Mouse (Mus musculus): Measurements from ENCODE around the gene Itgb4. TPM values are rescaled to one million over a fixed set of nuclear protein-coding genes. Genes with fewer than 3 reads are reported as not detected.

The Itgb4 gene
- polyA plus RNA-seq, 1 experiment from 2014 or later = 1.2 TPM

GRCm38 (mm10) chr11:116000607-116001006, 26.1 kb downstream of the Itgb4 start:
- Histone ChIP-seq H3K36me3 (no peaks in the 10 kb centered on the region), H3K9ac (no peak overlapping the region), H3K4me1 (replicated peaks) (peaks cover 14% of the 10 kb centered on the region), H3K27ac (no peak overlapping the region), H3K27me3 (peaks cover 7% of the 10 kb centered on the region; the same call in 1 of the 2 replicates), H3K4me3 (no peak overlapping the region), H3K9me3 (replicated peaks) (no peaks in the 10 kb centered on the region), H3K4me2 (no peak overlapping the region)
- WGBS = 57% methylated on average over 10 of the region's 10 CpGs
- ATAC-seq (replicated peaks; ENCODE audit: insufficient number of reproducible peaks, insufficient read depth, low FRiP score, low read depth) = no peak

- Histone ChIP-seq H3K9ac (no peak overlapping the region), H3K4me1 (replicated peaks) (peaks cover 19% of the 10 kb centered on the region), H3K27me3 (peaks cover 7% of the 10 kb centered on the region; the same call in 1 of the 2 replicates), H3K9me3 (replicated peaks) (no peaks in the 10 kb centered on the region), H3K27ac (no peak overlapping the region), H3K4me3 (no peak overlapping the region), H3K4me2 (no peak overlapping the region), H3K36me3 (no peaks in the 10 kb centered on the region)
- no peak for ATAC-seq (replicated peaks; ENCODE audit: insufficient number of reproducible peaks, insufficient read depth, low FRiP score, low read depth)
- WGBS = 58% methylated on average over 6 of the region's 6 CpGs
Observed at GRCm38 (mm10) chr11:116001725-116002124, 27.2 kb downstream of the Itgb4 start.

GRCm38 (mm10) chr11:116002894-116003293, 28.4 kb downstream of the Itgb4 start:
- Histone ChIP-seq H3K27ac (no peak overlapping the region), H3K36me3 (peaks cover 10% of the 10 kb centered on the region), H3K27me3 (peaks cover 7% of the 10 kb centered on the region; the same call in 1 of the 2 replicates), H3K9ac (no peak overlapping the region), H3K4me2 (no peak overlapping the region), H3K4me3 (no peak overlapping the region), H3K4me1 (replicated peaks) (peaks cover 19% of the 10 kb centered on the region), H3K9me3 (replicated peaks) (no peaks in the 10 kb centered on the region)
- ATAC-seq (replicated peaks; ENCODE audit: insufficient number of reproducible peaks, insufficient read depth, low FRiP score, low read depth) = no peak
- 80% methylated on average over 3 of the region's 3 CpGs for WGBS

DNA sequence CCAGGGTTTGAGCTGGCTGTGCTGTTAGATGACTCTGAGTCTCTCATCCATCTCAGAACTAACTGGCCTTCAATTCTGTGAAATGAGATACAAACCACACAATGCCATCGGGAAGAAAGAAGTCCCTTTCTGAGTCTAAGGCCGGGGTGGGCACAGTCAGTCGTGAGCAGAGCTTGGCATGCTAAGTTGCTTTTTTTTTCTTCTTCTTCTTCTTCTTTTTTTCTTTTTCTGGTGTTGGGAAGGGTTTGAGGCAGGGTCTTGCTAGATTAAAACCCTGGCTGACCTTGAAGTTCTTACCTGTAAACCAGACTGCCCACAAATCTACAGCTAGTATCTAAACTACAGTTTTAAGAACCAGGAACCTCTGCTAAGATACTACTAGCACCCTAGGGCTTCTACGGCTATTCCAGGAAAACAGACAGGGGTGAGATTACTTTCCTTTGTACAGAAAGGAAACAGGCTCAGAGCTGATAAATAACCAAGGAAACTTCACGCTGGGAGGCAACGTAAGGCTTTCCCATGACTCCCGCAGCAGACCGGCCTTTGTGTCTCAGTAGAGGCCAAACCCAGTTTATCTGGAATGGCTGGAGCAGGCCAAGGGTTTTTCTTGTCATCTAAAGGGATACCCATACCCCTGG, 29.8 kb downstream of the Itgb4 start:
- Histone ChIP-seq H3K4me2 (peak overlapping the region; percentile 86), H3K9ac (peak overlapping the region; percentile 66), H3K27me3 (peaks cover 7% of the 10 kb centered on the region; the same call in 1 of the 2 replicates), H3K4me1 (replicated peaks) (peaks cover 19% of the 10 kb centered on the region), H3K27ac (peak overlapping the region; percentile 83), H3K9me3 (replicated peaks) (no peaks in the 10 kb centered on the region), H3K36me3 (peaks cover 18% of the 10 kb centered on the region), H3K4me3 (peak overlapping the region; percentile 41)
- ATAC-seq (replicated peaks; ENCODE audit: insufficient number of reproducible peaks, insufficient read depth, low FRiP score, low read depth) = no peak
- WGBS = 28% methylated on average over 8 of the region's 8 CpGs

DNA sequence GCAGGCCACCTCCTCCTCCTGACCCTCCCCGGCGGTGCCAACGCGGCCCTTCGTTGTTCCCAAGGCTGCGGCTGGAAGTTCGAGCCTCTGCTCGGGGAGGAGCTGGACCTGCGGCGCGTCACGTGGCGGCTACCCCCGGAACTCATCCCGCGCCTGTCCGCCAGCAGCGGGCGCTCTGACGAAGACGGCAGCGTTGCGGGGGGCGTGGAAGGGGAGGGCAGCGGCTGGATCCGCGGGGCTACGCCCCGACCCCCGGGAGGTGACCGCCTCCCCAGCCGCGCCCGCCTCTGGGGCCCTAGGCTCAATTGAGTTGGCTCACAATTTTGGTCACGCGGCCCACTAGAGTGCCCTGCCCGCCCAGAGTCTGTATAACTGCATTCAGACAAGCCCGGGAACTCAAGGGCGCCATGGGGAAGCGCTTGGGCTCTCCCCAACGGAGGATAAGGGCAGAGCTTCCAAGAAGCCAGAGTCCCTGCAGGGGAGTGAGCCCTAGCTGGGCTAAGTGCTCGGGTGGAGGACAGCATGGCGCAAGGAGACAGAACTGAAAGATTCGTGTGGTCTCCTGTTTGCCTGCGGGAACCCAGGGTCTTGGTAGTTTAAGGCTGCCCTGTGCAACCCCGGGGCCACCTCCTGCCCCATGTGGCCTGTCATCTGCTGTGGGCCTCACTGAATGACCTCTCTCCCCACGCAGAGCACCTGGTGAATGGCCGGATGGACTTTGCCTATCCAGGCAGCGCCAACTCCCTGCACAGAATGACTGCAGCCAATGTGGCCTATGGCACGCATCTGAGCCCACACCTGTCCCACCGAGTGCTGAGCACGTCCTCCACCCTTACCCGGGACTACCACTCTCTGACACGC, 30.6 kb downstream of the Itgb4 start:
- Histone ChIP-seq H3K4me3 (peak overlapping the region; percentile 41), H3K9ac (peak overlapping the region; percentile 66), H3K36me3 (peaks cover 21% of the 10 kb centered on the region), H3K27ac (peak overlapping the region; percentile 83), H3K4me1 (replicated peaks) (peaks cover 19% of the 10 kb centered on the region), H3K9me3 (replicated peaks) (no peaks in the 10 kb centered on the region), H3K27me3 (peaks cover 2% of the 10 kb centered on the region; the same call in 1 of the 2 replicates), H3K4me2 (peak overlapping the region; percentile 86)
- peak; percentile 78 for ATAC-seq (replicated peaks; ENCODE audit: insufficient number of reproducible peaks, insufficient read depth, low FRiP score, low read depth)
- WGBS = 5% methylated on average over 54 of the region's 54 CpGs

- Histone ChIP-seq H3K36me3 (peaks cover 21% of the 10 kb centered on the region), H3K4me2 (peak overlapping the region; percentile 86), H3K9ac (peak overlapping the region; percentile 66), H3K27ac (peak overlapping the region; percentile 83), H3K27me3 (no peaks in the 10 kb centered on the region), H3K4me1 (replicated peaks) (peaks cover 19% of the 10 kb centered on the region), H3K9me3 (replicated peaks) (no peaks in the 10 kb centered on the region), H3K4me3 (peak overlapping the region; percentile 41)
- no peak for ATAC-seq (replicated peaks; ENCODE audit: insufficient number of reproducible peaks, insufficient read depth, low FRiP score, low read depth)
- WGBS = 70% methylated on average over 9 of the region's 9 CpGs
Observed at GRCm38 (mm10) chr11:116005701-116006419, 31.4 kb downstream of the Itgb4 start.

DNA sequence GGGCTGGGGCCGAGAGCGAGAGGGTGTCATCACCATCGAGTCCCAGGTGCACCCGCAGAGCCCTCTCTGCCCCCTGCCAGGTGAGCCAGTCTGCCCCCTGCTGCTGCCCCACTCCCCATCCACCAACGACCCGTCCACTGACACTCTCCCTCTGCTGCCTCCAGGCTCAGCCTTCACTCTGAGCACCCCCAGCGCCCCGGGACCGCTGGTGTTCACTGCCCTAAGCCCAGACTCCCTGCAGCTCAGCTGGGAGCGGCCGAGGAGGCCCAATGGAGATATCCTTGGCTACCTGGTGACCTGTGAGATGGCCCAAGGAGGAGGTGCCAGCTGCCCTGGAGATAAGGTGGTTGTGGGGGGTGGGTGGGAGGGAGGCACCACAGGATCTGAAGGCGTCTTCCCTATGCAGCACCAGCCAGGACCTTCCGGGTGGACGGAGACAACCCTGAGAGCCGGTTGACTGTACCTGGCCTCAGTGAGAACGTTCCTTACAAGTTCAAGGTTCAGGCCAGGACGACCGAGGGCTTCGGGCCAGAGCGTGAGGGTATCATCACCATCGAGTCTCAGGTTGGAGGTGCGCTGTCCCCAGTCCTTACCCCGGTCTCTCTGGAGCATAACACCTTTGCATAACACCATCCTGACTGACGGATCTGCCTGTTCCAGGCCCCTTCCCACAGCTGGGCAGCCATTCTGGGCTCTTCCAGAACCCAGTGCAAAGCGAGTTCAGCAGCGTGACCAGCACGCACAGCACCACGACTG, 32.8 kb downstream of the Itgb4 start:
- no peak overlapping the region for H3K4me2 ChIP-seq
- no peaks in the 10 kb centered on the region for H3K9me3 ChIP-seq (replicated peaks)
- no peak overlapping the region for H3K27ac ChIP-seq
- no peak overlapping the region for H3K4me3 ChIP-seq
- H3K4me1 ChIP-seq (replicated peaks) = peaks cover 30% of the 10 kb centered on the region
- ATAC-seq (replicated peaks; ENCODE audit: insufficient number of reproducible peaks, insufficient read depth, low FRiP score, low read depth) = no peak
- H3K9ac ChIP-seq = no peak overlapping the region
- H3K36me3 ChIP-seq = peaks cover 21% of the 10 kb centered on the region
- no peaks in the 10 kb centered on the region for H3K27me3 ChIP-seq
- WGBS = 87% methylated on average over 28 of the region's 28 CpGs

DNA sequence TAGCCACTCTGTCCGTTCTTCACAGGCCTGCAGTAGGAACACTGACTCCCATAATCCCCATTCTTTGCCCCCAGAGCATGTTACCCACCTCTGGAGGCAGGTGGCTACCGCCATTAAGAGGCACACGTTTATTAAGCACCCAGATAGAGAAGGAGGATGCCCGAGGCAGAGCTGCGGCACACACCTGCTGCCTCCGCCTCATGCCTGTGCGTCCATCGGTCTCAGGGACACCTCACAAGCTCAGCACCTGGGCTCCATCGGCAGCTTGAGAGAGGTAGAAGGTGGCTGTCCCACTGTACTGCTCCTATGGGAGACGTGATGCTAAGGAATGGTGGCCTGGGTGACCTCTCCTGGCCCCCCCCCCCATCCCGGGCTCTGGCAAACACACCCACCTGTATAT, 33.9 kb downstream of the Itgb4 start:
- Histone ChIP-seq H3K36me3 (peaks cover 21% of the 10 kb centered on the region), H3K4me1 (replicated peaks) (peaks cover 36% of the 10 kb centered on the region), H3K27me3 (no peaks in the 10 kb centered on the region)

GRCm38 (mm10) chr11:116008832-116009375, 34.4 kb downstream of the Itgb4 start:
- Histone ChIP-seq H3K27ac (no peak overlapping the region), H3K4me1 (replicated peaks) (peaks cover 34% of the 10 kb centered on the region), H3K36me3 (peaks cover 21% of the 10 kb centered on the region), H3K9me3 (replicated peaks) (no peaks in the 10 kb centered on the region), H3K4me3 (no peak overlapping the region), H3K4me2 (no peak overlapping the region), H3K27me3 (no peaks in the 10 kb centered on the region), H3K9ac (no peak overlapping the region)
- WGBS = 97% methylated on average over 13 of the region's 13 CpGs
- no peak for ATAC-seq (replicated peaks; ENCODE audit: insufficient number of reproducible peaks, insufficient read depth, low FRiP score, low read depth)

More for the DNA sequence above, 33.9 kb downstream of the Itgb4 start:
- 89% methylated on average over 11 of the region's 11 CpGs for WGBS
- H3K27ac ChIP-seq = no peak overlapping the region
- H3K9me3 ChIP-seq (replicated peaks) = no peaks in the 10 kb centered on the region
- ATAC-seq (replicated peaks; ENCODE audit: insufficient number of reproducible peaks, insufficient read depth, low FRiP score, low read depth) = no peak
- H3K9ac ChIP-seq = no peak overlapping the region
- no peak overlapping the region for H3K4me2 ChIP-seq
- H3K4me3 ChIP-seq = no peak overlapping the region

- Histone ChIP-seq H3K27me3 (no peaks in the 10 kb centered on the region), H3K4me2 (no peak overlapping the region), H3K9me3 (replicated peaks) (no peaks in the 10 kb centered on the region), H3K4me3 (no peak overlapping the region), H3K4me1 (replicated peaks) (peaks cover 29% of the 10 kb centered on the region), H3K27ac (no peak overlapping the region), H3K9ac (no peak overlapping the region), H3K36me3 (peaks cover 21% of the 10 kb centered on the region)
- WGBS = 93% methylated on average over 11 of the region's 11 CpGs
- ATAC-seq (replicated peaks; ENCODE audit: insufficient number of reproducible peaks, insufficient read depth, low FRiP score, low read depth) = no peak
Observed at GRCm38 (mm10) chr11:116009661-116010060, 35.2 kb downstream of the Itgb4 start.
